12 mouse cellular contexts compared by ENCODE assay signal in genomic region chr6:33031631-33032030, GRCm38 (mm10).
"Had no signal": no experiment of that assay in that cellular context is flagged by ENCODE, and none has a peak within 500 bp of the region (broad histone marks: within the 10 kb centered on the region; RNA-seq: fewer than 3 reads in every experiment).

No protein-coding gene starts in this region.

- DNase-seq: retina, postnatal 1 day; right cerebral cortex, adult 18-20 months; right cerebral cortex, postnatal 14 days; right cerebral cortex, postnatal 25 days; right cerebral cortex, postnatal 4 days; spleen, adult 18-20 months; thymus, adult 18-20 months; thymus, adult 2 months; thymus, postnatal 14 days; thymus, postnatal 25 days; thymus, postnatal 36 days; thymus, postnatal 4 days had no signal
